Mouse (Mus musculus) lung, embryonic 16.5 days (tissue): ENCODE measurements around the gene Hoxa1. TPM values are rescaled to one million over a fixed set of nuclear protein-coding genes. Genes with fewer than 3 reads are reported as not detected.

Experiments
- polyA plus RNA-seq: library from polyadenylated mRNA; unstranded; fragments of >200 nt; fragmentation: Nextera tagmentation; extraction: Ambion mirVana; gene quantifications from 2 replicates; pipeline ENCODE4 v1.2.1, GENCODE M21; 2015

Gene Hoxa1
- polyA plus RNA-seq, 1 experiment from 2014 or later = 1.4 TPM

Other genes with a start within 250 kb of the Hoxa1 start
- gene Skap2, start 145.8 kb downstream of the Hoxa1 start, polyA plus RNA-seq = 68.7 and 71.7 TPM in 2 replicates
- 9.5 and 10.2 TPM in 2 replicates for gene Hoxa2, start 6.5 kb upstream of the Hoxa1 start, polyA plus RNA-seq
- gene 5730596B20Rik, start 19.2 kb upstream of the Hoxa1 start, polyA plus RNA-seq = 2.4 and 2.5 TPM in 2 replicates
- 2.4 and 2.7 TPM in 2 replicates for gene Hoxa4, start 33.4 kb upstream of the Hoxa1 start, polyA plus RNA-seq
- gene Hoxa5, start 46.3 kb upstream of the Hoxa1 start, polyA plus RNA-seq = 32.3 and 36.3 TPM in 2 replicates
- gene Hoxa6, start 50.4 kb upstream of the Hoxa1 start, polyA plus RNA-seq = 2.0 and 2.2 TPM in 2 replicates
- 6.6 and 7.6 TPM in 2 replicates for gene Hoxa3, start 55.0 kb upstream of the Hoxa1 start, polyA plus RNA-seq
- not detected in 2 replicates for gene Gm28308, start 55.0 kb upstream of the Hoxa1 start, polyA plus RNA-seq
- gene Hoxa7, start 63.5 kb upstream of the Hoxa1 start, polyA plus RNA-seq = 5.8 and 6.9 TPM in 2 replicates
- gene Hoxa9, start 72.8 kb upstream of the Hoxa1 start, polyA plus RNA-seq = 0.06 and 0.41 TPM in 2 replicates
- 0.21 TPM in 1 of 2 replicates, not detected in the other for gene Hoxa10, start 82.5 kb upstream of the Hoxa1 start, polyA plus RNA-seq
- gene Hoxa11, start 87.5 kb upstream of the Hoxa1 start, polyA plus RNA-seq = not detected in 2 replicates
- not detected in 2 replicates for gene Hoxa13, start 102.6 kb upstream of the Hoxa1 start, polyA plus RNA-seq
- gene Evx1, start 155.2 kb upstream of the Hoxa1 start, polyA plus RNA-seq = not detected in 2 replicates